Mouse (Mus musculus): ENCODE measurements around the gene Clk4. TPM values are rescaled to one million over a fixed set of nuclear protein-coding genes. Genes with fewer than 3 reads are reported as not detected.

Gene Clk4
- total and polyA plus RNA-seq, 3 experiments, result 4.0 to 210 (median 174) TPM

DNA sequence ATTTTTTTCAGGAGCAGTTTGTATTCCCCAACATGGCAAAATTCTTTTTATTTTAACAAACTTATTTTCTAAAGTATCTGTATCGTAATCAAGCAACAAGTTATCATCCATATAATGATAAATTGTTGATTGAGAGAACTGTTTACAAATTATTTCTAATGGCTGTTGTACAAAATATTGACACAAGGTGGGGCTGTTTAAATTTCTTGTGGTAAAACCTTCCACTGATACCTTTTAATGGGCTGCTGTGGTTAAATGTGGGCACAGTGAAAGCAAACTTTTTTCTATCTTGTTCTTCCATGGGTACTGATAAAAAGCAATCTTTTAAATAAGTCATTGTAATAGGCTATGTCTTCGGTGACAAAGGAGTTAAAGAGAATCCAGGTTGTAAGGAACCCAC is 18.6 kb upstream of the Clk4 start:
- H3K36me3 ChIP-seq (replicated peaks), result no peaks in the 10 kb centered on the region
- no peak overlapping the region for H3K4me3 ChIP-seq (ENCODE audit: low read depth, low read length)
- DNase-seq (ENCODE audit: low spot score), result no peak
- H3K4me1 ChIP-seq (ENCODE audit: insufficient read depth, low read depth, low read length), result no peaks in the 10 kb centered on the region
- no peak for ATAC-seq (ENCODE audit: extremely low read depth, insufficient number of reproducible peaks, low FRiP score, poor library complexity, severe bottlenecking)
- TF ChIP-seq GATA1 (IDR thresholded peaks at IDR 0.05; ENCODE audit: borderline replicate concordance, low read length) (no peak), POLR2AphosphoS5 (IDR thresholded peaks at IDR 0.05; ENCODE audit: insufficient replicate concordance, low read depth, low read length) (no peak), CTCF (IDR thresholded peaks at IDR 0.05; ENCODE audit: low read depth, low read length) (no peak), TAL1 (conservative IDR thresholded peaks at IDR 0.05; ENCODE audit: low read depth, low read length) (no peak), GATA2 (IDR thresholded peaks at IDR 0.05; ENCODE audit: borderline replicate concordance, low read depth, low read length) (no peak)
- no peaks in the 10 kb centered on the region for H3K9me3 ChIP-seq (replicated peaks)
- H3K27me3 ChIP-seq (ENCODE audit: insufficient read depth, low read length), result peaks cover 12% of the 10 kb centered on the region

GRCm38 (mm10) chr11:51257006-51257405 is 4.5 kb upstream of the Clk4 start:
- no peaks in the 10 kb centered on the region for H3K36me3 ChIP-seq (replicated peaks)
- TF ChIP-seq GATA1 (IDR thresholded peaks at IDR 0.05; ENCODE audit: borderline replicate concordance, low read length) (no peak), GATA2 (IDR thresholded peaks at IDR 0.05; ENCODE audit: borderline replicate concordance, low read depth, low read length) (no peak), TAL1 (conservative IDR thresholded peaks at IDR 0.05; ENCODE audit: low read depth, low read length) (no peak), CTCF (IDR thresholded peaks at IDR 0.05; ENCODE audit: low read depth, low read length) (no peak), POLR2AphosphoS5 (IDR thresholded peaks at IDR 0.05; ENCODE audit: insufficient replicate concordance, low read depth, low read length) (no peak)
- no peaks in the 10 kb centered on the region for H3K9me3 ChIP-seq (replicated peaks)
- DNase-seq (ENCODE audit: low spot score), result no peak
- no peak for ATAC-seq (ENCODE audit: extremely low read depth, insufficient number of reproducible peaks, low FRiP score, poor library complexity, severe bottlenecking)
- H3K4me3 ChIP-seq (ENCODE audit: low read depth, low read length), result no peak overlapping the region
- H3K4me1 ChIP-seq (ENCODE audit: insufficient read depth, low read depth, low read length), result peaks cover 1% of the 10 kb centered on the region; the same call in 1 of the 2 replicates
- peaks cover 32% of the 10 kb centered on the region for H3K27me3 ChIP-seq (ENCODE audit: insufficient read depth, low read length)

GRCm38 (mm10) chr11:51262342-51263285 is 1.1 kb downstream of the Clk4 start, which contains the start of gene BC049762:
Gene BC049762 (minus strand): TSS chr11:51263046.
- Histone ChIP-seq H3K36me3 (replicated peaks) (peaks cover 21% of the 10 kb centered on the region), H3K4me3 (ENCODE audit: low read depth, low read length) (peak within 1 kb of the TSS; percentile 98), H3K4me1 (ENCODE audit: insufficient read depth, low read depth, low read length) (peaks cover 32% of the 10 kb centered on the region), H3K27me3 (ENCODE audit: insufficient read depth, low read length) (peaks cover 9% of the 10 kb centered on the region; the same call in 1 of the 2 replicates), H3K9me3 (replicated peaks) (no peaks in the 10 kb centered on the region)
- DNase-seq (ENCODE audit: low spot score), result peak; percentile 98
- no peak for TF ChIP-seq TAL1 (conservative IDR thresholded peaks at IDR 0.05; ENCODE audit: low read depth, low read length)
- no peak for TF ChIP-seq GATA1 (IDR thresholded peaks at IDR 0.05; ENCODE audit: borderline replicate concordance, low read length)
- no peak for TF ChIP-seq POLR2AphosphoS5 (IDR thresholded peaks at IDR 0.05; ENCODE audit: insufficient replicate concordance, low read depth, low read length)
- no peak for TF ChIP-seq CTCF (IDR thresholded peaks at IDR 0.05; ENCODE audit: low read depth, low read length)
- TF ChIP-seq GATA2 (IDR thresholded peaks at IDR 0.05; ENCODE audit: borderline replicate concordance, low read depth, low read length), result no peak
- peak; percentile 91 for ATAC-seq (ENCODE audit: extremely low read depth, insufficient number of reproducible peaks, low FRiP score, poor library complexity, severe bottlenecking)

GRCm38 (mm10) chr11:51263286-51263831 is 1.8 kb downstream of the Clk4 start:
- H3K4me1 ChIP-seq (ENCODE audit: insufficient read depth, low read depth, low read length), result peaks cover 32% of the 10 kb centered on the region
- DNase-seq (ENCODE audit: low spot score) (peak; percentile 17), ATAC-seq (ENCODE audit: extremely low read depth, insufficient number of reproducible peaks, low FRiP score, poor library complexity, severe bottlenecking) (no peak)
- H3K4me3 ChIP-seq (ENCODE audit: low read depth, low read length), result peak overlapping the region; percentile 98
- H3K9me3 ChIP-seq (replicated peaks), result no peaks in the 10 kb centered on the region
- TF ChIP-seq GATA1 (IDR thresholded peaks at IDR 0.05; ENCODE audit: borderline replicate concordance, low read length) (no peak), TAL1 (conservative IDR thresholded peaks at IDR 0.05; ENCODE audit: low read depth, low read length) (no peak), CTCF (IDR thresholded peaks at IDR 0.05; ENCODE audit: low read depth, low read length) (no peak), POLR2AphosphoS5 (IDR thresholded peaks at IDR 0.05; ENCODE audit: insufficient replicate concordance, low read depth, low read length) (no peak), GATA2 (IDR thresholded peaks at IDR 0.05; ENCODE audit: borderline replicate concordance, low read depth, low read length) (no peak)
- H3K36me3 ChIP-seq (replicated peaks), result peaks cover 21% of the 10 kb centered on the region
- H3K27me3 ChIP-seq (ENCODE audit: insufficient read depth, low read length), result peaks cover 9% of the 10 kb centered on the region; the same call in 1 of the 2 replicates

DNA sequence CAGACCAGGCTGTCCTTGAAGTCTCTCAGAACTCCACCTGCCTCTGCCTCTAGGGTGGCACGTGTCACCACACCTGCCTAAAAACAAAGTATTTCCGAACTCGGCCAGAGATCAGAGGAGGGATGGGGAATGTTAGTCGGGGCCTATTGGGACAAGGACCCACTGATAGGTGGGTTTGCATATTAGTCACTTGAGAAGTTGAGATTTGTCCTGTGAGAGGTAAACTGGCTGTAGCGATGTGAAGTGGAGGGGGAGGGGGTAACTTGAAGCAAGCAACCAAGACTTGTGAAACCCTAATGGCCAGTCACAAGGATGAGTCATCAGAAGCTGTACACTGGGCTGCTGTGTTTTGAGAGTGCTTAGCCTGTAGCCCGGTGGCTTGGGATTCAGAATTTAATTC is 2.8 kb downstream of the Clk4 start:
- H3K4me3 ChIP-seq (ENCODE audit: low read depth, low read length), result peak overlapping the region; percentile 98
- peaks cover 29% of the 10 kb centered on the region for H3K36me3 ChIP-seq (replicated peaks)
- DNase-seq (ENCODE audit: low spot score) (peak; percentile 22), ATAC-seq (ENCODE audit: extremely low read depth, insufficient number of reproducible peaks, low FRiP score, poor library complexity, severe bottlenecking) (peak; percentile 46; the same call in 1 of the 2 replicates)
- H3K9me3 ChIP-seq (replicated peaks), result no peaks in the 10 kb centered on the region
- TF ChIP-seq GATA2 (IDR thresholded peaks at IDR 0.05; ENCODE audit: borderline replicate concordance, low read depth, low read length) (no peak), POLR2AphosphoS5 (IDR thresholded peaks at IDR 0.05; ENCODE audit: insufficient replicate concordance, low read depth, low read length) (no peak), TAL1 (conservative IDR thresholded peaks at IDR 0.05; ENCODE audit: low read depth, low read length) (no peak), CTCF (IDR thresholded peaks at IDR 0.05; ENCODE audit: low read depth, low read length) (no peak), GATA1 (IDR thresholded peaks at IDR 0.05; ENCODE audit: borderline replicate concordance, low read length) (no peak)
- H3K4me1 ChIP-seq (ENCODE audit: insufficient read depth, low read depth, low read length), result peaks cover 32% of the 10 kb centered on the region
- H3K27me3 ChIP-seq (ENCODE audit: insufficient read depth, low read length), result peaks cover 6% of the 10 kb centered on the region; the same call in 1 of the 2 replicates

DNA sequence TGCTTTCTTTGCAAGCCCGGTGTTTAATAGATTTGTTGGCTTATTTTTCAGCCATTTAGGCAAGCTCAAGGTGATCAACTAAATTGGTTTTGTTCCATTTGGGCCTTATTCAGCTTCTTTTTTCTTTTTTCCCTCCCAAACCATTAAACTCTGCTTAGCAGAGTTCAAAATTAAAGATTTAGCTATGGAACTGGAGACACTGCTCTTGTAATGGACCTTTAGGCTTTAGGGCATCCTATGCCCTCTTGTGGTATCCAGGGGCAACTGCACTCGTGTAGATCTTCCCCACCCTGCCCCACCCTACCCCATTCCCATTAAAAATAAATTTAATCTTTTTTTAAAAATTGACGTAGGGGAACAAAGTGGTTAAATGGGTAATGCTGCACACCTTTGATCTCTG is 3.8 kb downstream of the Clk4 start:
- no peak for DNase-seq (ENCODE audit: low spot score)
- Histone ChIP-seq H3K4me1 (ENCODE audit: insufficient read depth, low read depth, low read length) (peaks cover 32% of the 10 kb centered on the region), H3K36me3 (replicated peaks) (peaks cover 34% of the 10 kb centered on the region), H3K27me3 (ENCODE audit: insufficient read depth, low read length) (0 out of 2 replicates have a peak, but pooled peaks cover under 1% of the 10 kb centered on the region), H3K4me3 (ENCODE audit: low read depth, low read length) (peak overlapping the region; percentile 25; the same call in 1 of the 2 replicates), H3K9me3 (replicated peaks) (no peaks in the 10 kb centered on the region)
- TF ChIP-seq CTCF (IDR thresholded peaks at IDR 0.05; ENCODE audit: low read depth, low read length) (peak; percentile 38; the same call in 1 of the 2 replicates), TAL1 (conservative IDR thresholded peaks at IDR 0.05; ENCODE audit: low read depth, low read length) (no peak), GATA2 (IDR thresholded peaks at IDR 0.05; ENCODE audit: borderline replicate concordance, low read depth, low read length) (no peak)
- ATAC-seq (ENCODE audit: extremely low read depth, insufficient number of reproducible peaks, low FRiP score, poor library complexity, severe bottlenecking), result no peak
